Mouse (Mus musculus): Measurements from ENCODE around the gene Rpa1.
"Not testable (repeated sequence)": the region's sequence is repeated elsewhere in the genome, so short reads cannot be mapped to it uniquely, and the experiment has no call there.

The Rpa1 gene

DNA sequence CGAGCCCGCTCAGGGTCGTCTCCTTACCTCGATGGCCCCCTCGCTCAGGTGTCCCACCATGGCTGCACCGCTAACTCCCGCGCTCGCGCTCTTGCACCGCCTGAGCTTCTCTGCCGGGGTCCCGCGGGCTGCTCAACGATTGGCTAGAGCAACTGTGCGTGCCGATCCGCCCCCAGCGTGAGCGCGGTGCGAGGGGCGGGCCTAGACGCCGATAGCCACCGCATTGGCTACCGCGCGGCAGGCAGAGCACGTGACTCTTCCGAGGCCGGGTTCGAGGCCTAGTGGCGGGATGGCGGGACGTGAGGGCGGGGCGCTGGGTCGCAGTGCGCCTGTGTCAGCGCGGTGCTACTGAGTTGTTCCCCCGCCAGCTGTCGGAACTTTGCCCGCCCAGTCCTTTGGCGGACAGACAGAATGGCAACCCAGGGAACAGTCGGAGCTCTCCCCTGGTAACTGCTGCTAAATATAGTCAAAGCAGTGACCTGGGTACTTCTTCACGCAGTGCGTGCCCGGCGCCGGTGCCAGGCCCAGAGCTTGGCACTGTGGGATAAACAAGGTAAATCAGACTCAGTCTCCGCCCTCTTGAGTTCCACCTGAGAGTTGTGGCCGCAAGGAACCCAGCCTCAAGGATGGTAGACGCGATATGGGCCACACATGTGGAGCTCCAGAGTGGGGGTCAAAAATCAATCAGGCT, at the start of gene Rpa1, which contains the start of gene Smyd4:
TSS of gene Rpa1 (minus strand) at position 126 of the 691 bp plus-strand sequence.
TSS of gene Smyd4 (plus strand) at position 235 of the 691 bp plus-strand sequence.
- DNase-seq (ENCODE audit: low read depth, low spot score) = peak; percentile 99

DNA sequence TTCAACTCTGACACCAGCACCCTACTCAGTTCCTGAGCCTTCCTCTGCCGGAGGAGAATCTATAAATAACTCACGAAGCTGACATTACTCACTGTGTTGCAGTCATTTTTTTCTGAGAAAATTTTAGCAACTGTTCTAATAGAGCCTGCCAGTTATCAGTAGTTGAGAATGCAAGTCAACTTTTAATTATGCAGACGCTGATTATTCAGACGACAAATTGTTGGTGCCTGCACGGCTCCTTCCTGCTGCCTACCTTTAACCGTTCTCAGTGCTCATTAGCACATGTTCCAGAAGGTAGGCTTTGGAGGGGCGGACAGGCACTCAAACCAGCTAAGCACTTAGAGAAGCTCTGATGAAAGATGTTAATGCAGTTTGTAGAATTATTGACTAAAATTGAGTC, 49.3 kb upstream of the Rpa1 start:
- no peak for DNase-seq (ENCODE audit: low read depth, low spot score)

DNA sequence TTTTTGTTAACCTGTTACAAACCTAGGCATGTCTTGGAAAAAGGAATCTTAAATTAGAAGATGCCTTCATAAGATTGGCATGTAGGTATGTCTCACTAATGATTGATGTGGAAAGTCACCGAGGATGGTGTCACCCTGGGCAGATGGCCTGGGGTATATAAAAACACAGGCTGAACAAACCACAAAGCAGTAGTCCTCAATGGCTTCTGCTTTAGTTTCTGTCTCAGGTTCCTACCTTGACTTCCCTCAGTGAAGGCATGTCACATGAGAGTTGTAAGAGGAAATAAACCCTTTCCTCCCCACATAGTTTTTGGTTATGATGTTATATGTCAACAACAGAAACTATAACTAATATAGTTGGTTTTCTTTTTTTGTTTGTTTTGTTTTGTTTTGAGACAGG, 47.5 kb upstream of the Rpa1 start:
- no peak for DNase-seq (ENCODE audit: low read depth, low spot score)

DNA sequence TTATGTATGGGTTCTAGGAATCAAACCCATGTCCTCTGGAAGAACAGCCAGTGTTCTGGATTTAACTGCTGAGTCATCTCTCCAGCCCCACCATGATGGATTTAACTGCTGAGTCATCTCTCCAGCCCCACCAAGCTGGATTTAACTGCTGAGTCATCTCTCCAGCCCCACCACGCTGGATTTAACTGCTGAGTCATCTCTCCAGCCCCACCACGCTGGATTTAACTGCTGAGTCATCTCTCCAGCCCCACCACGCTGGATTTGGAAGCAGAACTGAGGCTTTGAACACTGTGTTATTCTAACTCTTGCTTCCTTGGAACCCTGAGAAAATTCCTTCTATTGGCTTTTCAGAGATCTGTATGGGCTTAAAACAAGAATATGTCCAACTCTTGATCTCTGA, 35.4 kb upstream of the Rpa1 start:
- DNase-seq (ENCODE audit: low read depth, low spot score) = peak; percentile 77

DNA sequence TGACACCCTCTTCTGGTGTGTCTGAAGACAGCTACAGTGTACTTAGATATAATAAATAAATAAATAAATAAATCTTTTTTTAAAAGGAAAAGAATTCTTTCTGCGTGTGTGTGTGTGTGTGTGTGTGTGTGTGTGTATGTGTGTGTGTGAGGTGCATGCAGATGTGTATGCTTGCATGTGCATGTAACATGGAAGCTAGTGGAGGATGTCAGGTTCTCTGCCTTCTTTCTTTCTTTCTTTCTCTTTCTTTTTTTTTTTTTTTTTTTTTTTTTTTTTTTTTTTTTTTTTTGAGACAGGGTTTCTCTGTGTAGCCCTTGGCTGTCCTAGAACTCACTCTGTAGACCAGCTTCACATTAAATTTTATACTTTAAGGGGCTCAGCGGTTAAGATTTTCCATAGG, 30.7 kb upstream of the Rpa1 start:
- not testable (repeated sequence) for DNase-seq (ENCODE audit: low read depth, low spot score)

DNA sequence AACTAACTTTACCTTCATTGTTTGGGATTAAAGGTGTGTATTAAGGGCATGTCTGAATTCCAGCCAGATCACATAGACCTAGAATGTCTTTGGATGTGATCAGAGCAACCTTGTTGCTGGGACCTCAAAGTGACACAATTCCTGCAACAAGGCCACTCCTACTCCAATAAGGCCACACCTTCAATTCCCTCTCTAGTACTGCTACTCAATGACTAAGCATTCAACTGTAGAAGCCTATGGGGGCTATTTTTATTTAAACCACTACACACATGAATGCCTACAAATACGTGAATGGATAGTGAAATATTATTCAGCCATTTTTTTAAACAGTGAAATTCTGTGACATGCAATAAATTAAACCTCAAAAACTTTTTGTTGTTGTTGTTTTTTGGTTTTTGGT, 29.0 kb upstream of the Rpa1 start:
- peak; percentile 23 for DNase-seq (ENCODE audit: low read depth, low spot score)

DNA sequence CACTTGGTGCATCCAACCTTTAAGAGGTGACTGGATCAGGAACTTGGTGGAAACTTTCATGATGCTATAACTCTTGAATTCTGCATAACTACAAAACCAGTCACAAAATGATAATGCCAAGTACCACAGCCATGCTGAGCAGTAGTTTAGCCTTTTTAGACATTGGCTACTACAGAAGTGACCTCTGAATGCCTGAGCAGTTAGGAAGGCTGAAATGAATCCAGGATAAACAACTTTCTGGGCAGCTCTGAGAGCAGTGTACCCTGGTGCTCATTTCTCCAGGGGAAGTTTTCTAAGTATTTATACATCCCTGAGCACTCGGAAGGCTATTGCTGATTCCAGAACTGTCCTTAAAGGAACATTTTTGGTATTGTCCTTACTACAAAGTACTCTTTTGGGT, 7.4 kb upstream of the Rpa1 start:
- no peak for DNase-seq (ENCODE audit: low read depth, low spot score)

DNA sequence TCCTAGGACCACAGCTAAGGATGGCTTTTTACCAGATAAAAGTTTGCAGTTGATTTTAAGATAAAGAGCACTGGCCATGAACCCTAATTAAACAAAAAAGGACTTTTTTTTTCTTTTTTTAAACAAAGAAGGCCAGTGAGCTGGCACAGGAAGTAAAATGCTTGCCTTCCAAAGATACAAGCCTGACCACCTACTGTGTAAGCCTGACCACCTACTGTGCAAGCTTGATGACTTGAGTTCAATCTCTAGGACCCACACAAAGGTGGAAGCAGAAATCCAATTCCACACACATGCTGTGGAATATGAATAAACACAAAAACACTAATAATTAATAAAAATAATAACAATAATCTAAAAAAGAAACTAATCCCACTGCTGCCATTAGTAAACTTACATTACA, 3.1 kb upstream of the Rpa1 start:
- DNase-seq (ENCODE audit: low read depth, low spot score) = peak; percentile 80

DNA sequence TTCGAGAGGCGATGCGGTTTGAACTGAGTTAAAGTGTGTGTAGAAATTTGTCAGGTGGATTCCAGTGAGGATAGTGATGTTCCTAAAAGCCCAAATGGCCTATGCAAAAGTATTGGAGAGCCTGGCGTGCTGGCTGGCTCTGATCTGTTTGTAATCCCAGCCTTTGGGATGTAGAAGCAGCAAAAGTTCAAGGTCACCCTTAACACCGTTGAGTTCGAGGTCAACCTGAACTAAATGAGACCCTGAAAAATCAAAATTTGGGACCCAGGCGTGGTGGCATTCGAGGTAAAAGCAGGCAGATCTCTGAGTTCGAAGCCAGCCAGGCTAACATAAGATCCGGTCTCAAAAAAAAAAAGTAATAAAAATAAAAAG, 752 bp upstream of the Rpa1 start:
- DNase-seq (ENCODE audit: low read depth, low spot score) = no peak

DNA sequence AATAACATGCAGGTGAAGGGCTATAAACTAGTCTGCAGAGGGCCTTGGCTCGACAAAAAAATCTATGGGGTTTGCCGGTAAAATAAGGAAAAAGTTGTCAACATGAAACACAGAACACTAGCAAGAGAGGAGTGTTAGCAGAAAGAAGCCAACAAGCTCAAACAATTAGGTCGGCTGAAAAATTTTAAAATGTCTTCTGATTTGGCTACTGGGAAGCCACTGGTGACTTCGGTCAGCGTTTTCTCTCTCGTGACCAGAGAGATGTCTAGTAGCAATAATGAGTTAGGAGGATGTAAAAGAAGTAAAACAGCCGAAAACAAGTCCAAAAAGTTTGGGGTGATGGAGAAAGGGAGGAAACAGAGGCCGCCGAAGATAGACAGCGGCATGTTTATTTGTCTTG, 528 bp downstream of the Rpa1 start:
- DNase-seq (ENCODE audit: low read depth, low spot score) = no peak

DNA sequence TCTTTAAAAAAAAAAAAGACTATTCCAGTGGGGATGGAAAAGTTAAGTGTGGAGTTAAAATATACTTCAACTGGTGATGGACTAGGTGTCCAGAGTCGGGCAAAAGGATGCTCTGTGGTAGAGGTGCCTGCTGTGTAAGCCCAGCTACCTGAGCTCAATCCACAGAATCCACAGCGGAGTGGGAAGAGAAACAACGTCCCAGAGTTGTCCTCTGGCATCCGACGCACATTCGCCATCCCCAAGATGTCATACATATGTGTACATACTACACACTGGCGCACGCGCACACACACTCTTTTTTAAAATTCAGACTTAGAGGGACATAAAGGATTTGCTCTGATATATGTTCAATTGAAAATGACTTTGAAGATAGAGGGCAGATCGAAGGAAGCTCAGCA, 937 bp downstream of the Rpa1 start:
- DNase-seq (ENCODE audit: low read depth, low spot score) = no peak

DNA sequence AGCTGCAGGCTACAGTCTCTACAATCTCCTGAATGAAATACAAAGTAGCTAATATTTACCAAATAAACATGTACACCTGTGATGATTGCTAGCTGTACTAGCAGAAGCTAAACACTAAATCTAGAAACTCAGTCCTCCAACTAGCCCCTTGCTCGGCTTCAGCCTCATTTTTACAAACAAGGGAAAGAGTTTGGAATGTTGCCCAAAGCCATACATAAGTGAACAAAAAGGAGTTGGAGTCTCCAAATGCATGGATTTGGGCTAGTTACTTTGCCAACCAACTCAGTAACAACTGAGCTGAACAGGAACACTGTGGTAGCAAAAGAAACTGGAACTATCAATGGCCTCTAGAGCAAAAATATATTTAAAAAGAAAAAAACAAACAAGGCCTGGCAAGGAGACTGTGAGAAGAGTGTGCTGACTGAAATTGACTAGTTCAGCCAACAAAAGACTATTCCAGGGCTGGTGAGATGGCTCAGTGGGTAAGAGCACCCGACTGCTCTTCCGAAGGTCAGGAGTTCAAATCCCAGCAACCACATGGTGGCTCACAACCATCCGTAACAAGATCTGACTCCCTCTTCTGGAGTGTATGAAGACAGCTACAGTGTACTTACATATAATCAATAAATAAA, 1.5 kb downstream of the Rpa1 start:
- DNase-seq (ENCODE audit: low read depth, low spot score) = no peak

DNA sequence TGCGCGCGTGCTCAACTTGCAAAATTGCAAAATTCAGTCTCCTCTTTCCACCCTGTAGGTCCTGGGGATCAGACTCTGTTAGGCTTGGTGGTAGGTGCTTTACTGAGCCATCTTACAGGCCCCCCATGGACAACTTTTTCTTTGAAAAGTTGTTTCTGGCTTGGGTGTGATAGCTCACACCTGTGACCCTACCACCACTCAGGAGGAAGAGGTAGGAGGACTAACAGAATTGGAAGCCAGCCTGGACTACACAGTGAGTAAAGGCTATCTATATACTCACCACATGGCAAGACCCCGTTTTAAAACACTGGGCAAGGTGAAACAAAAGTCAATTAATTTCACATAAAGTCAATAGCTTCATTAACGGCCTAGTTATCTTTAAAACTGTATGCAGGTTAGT, 3.4 kb downstream of the Rpa1 start:
- DNase-seq (ENCODE audit: low read depth, low spot score) = no peak

DNA sequence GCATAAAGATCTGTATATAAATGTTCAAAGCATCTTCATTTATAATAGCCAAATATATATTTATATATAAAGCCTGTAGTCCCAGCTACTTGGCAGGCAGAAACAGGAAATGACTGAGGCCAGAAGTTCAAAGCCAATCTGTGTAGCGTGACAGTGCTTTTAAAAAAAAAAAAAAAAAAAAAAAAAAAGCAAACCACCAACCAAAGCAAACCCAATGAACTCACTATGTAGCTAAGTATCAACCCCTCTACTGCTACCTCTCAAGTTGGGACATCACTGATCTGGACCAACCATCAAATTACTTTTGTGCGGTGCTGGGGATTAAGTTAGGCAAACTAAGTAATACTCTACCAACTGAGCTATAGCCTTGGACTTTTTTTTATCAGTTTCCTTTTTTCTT, 4.0 kb downstream of the Rpa1 start:
- DNase-seq (ENCODE audit: low read depth, low spot score) = no peak

DNA sequence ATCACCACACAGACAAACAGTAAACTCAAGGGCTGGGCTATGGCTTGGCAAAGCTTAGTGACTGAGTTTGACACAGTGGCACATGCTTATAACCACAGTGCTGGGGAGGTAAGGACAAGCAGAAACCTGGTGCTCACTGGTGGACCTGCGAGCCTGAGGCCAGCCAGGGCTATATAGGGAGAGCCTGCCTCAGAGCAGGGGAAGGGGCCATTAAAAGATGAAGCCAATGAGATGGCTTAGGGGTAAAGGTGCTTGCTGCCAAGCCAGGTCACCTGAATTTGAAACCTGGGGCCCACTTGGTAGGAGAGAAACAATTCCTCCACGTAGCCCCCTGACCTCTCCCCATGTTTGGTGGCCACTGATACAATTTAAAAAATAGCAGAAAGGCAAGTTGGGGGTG, 5.0 kb downstream of the Rpa1 start:
- no peak for DNase-seq (ENCODE audit: low read depth, low spot score)

DNA sequence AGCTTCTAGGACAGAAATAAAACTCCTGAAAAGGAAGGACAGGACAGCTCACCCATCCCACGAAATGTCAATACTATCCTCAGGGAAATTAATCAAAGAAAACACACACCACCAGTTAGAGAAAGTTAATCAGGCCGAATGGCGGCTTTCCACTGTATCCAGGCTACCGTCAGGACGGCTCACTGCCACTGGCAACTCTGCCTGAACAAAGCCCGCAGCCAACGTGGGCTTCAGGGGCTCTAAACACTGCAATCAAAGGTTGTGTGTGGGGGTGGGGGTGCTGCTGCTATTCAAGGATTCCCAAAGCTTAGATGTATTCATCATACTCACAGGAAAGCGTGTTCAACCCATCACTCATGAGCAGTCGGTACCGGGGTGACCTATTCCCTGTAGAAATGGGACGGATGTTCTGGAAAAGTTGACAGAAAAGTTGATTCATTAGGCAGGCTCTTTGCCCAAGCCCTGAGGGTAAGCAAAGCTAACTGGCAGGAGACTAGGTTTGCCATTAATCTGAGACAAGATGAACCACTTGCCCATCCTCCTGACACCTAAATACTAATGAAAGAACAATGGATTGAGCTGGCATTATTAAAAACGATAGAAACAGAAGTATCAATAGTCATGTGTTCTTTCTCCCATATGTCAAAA, 7.3 kb downstream of the Rpa1 start:
- no peak for DNase-seq (ENCODE audit: low read depth, low spot score)

DNA sequence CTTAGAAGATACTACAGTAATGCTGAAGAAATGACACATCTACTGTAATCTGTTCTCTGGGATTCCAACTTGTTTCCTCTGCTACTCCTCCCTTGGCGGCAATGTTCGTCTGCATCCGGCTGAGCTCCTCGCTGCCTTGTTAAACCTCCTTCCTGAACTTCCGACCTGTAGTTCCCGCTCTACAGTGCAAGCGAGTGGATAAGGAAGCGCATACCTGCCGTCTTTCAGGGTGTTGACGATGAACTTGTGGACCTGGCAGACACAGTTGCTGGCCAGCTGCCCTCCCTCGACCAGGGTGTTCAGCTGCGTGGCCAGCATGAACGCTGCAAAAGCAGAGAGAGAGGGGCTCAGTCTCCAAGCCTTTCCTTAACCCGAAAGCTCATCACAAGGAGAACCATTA, 8.0 kb downstream of the Rpa1 start:
- DNase-seq (ENCODE audit: low read depth, low spot score) = peak; percentile 30

DNA sequence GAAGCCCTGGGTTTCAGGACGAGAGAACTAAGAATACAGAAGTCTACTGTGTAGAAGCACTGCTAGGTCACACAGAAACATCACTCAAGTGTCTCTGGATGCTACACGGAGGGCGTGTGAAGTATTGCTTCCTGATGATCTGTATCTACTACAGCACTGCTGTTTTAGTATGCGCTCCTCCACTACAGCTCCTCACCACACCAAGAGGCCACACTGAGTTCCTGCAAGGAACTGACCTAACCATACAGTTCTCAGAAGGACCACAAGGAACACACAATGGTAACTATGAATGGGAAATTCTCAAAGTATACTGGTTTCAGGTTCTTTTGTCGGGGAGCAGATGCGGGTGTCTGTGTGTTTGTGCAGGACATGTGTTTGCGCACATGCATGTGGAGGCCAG, 10.9 kb downstream of the Rpa1 start:
- DNase-seq (ENCODE audit: low read depth, low spot score) = no peak

DNA sequence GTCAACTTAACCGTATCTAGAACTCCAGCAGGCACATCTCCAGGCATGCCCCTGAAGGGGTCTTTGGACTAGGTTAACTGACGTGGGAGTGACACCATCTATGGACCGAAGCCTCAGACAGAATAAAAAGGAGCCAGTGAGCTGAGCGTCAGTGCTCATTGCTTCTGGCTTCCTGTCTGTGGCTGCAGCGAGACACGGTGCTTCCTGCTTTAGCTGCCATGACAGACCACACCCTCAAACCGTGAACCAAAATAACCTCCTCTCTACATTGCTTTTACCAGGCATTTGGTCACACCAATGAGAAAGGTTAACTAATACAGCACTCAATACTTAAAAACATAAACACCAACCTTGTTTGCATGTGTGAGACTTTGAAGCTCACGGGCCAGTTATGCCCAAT, 11.4 kb downstream of the Rpa1 start:
- DNase-seq (ENCODE audit: low read depth, low spot score) = no peak

DNA sequence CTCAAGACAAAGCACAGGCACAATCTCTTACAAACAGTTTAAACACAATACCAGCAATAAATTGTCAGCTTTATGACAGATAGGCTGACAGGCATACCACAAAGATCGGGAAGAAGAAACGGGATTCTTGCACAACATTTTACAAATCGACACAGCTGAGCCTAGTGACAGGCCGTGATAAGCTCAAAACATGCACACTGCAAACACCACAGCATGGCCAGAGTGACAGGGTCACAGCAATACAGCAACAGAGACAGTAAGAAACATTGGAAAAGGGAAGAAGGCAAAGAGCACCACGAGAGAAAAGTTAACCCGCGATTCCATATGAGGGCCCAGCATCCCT, 22.2 kb downstream of the Rpa1 start:
- no peak for DNase-seq (ENCODE audit: low read depth, low spot score)

DNA sequence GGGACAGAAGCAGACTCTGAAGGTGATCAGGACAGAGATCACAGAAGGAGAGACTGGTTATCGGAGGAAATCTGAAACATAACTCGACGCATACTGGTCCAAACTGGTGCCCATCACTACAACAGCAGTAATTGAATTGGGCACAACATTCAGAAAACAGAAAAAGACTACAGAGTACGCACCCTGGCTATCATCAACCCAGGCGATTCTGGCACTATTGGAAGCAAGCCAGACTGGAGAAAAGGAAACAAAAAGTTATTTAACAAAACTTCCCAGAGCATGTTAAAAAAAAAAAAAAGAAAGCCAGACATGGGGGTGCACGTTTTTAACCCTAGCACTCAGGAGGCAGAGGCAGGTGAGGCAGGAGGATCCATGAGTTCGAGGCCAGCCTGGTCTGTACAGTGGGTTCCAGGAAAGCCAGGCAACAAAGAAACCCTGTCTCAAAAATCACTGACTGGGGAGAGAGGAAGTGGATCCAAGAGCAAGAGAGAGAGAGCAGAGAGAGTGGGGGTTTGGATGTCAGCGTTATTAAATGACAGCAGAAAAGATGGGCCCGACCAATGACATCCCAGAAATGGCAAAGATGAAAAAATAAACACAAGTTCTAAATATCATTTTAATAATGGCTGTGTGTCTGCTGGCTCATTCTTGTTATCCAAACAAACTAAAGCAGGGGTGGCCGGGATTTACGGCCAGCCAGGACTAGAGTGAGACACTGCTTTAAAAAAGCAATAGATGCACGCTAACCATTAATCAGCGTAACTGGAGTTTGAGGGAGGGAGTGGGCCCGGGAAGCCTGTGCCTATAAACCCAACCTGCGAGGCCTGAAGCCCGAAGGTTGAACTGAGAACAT, 22.8 kb downstream of the Rpa1 start:
- DNase-seq (ENCODE audit: low read depth, low spot score) = no peak

DNA sequence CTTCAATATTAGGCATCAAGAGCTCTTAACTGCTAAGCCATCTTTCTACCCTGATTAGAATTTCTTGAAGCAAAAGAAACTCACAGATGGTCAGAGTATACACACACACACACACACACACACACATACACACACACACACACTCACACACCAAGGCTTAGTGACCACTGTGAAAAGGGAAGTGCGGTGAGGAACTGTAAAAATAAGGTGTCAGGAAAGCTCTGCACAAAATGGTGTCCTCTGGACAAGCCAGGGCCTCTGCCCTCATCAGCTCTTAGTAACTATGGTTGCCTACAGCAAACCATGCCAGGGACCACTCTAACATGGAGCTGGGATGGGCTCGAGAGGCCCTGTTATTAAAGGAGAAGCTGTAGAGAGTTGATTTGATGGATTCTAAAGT, 23.7 kb downstream of the Rpa1 start:
- no peak for DNase-seq (ENCODE audit: low read depth, low spot score)
